Mouse (Mus musculus): ENCODE data around the gene Kcnc1.

- TF ChIP-seq RCOR1 (conservative IDR thresholded peaks at IDR 0.05; ENCODE audit: low read depth, low read length) (no peak), MAFK (IDR thresholded peaks at IDR 0.05; ENCODE audit: insufficient replicate concordance, low read length) (no peak), RAD21 (IDR thresholded peaks at IDR 0.05; ENCODE audit: low read depth, low read length) (no peak), POLR2A (IDR thresholded peaks at IDR 0.05; ENCODE audit: low read depth, low read length) (no peak)
These were observed 42.3 kb downstream of the Kcnc1 start for GRCm38 (mm10) chr7:46438537-46439141.

Measured in CH12.LX (cell line).